ENCODE assay signal across 8 mouse cellular contexts in genomic region chr17:8388990-8389789, GRCm38 (mm10). TPM values are rescaled to one million over a fixed set of nuclear protein-coding genes. Genes with fewer than 3 reads are reported as not detected.
DNase-seq lines count a peak whose midpoint lies in the region; ATAC-seq and TF ChIP-seq lines count a peak whose summit lies in the region.

No protein-coding gene starts in this region.

- TF ChIP-seq POLR2A in cortical plate, adult 2 months (IDR thresholded peaks at IDR 0.05; ENCODE audit: extremely low read depth, insufficient read depth, low read length) = no peak
- TF ChIP-seq POLR2A in olfactory bulb, adult 2 months (IDR thresholded peaks at IDR 0.05; ENCODE audit: insufficient read depth, low read depth, low read length) = no peak

- H3K4me1 ChIP-seq in cortical plate, adult 2 months (ENCODE audit: control insufficient read depth, insufficient read depth, low read length) = no peaks in the 10 kb centered on the region
- peaks cover 9% of the 10 kb centered on the region for H3K4me1 ChIP-seq in olfactory bulb, adult 2 months (ENCODE audit: control insufficient read depth, insufficient read depth, low read length)

- ATAC-seq in inflammation-experienced regulatory T-cells, adult 6 months = peak; percentile 86

- 5% methylated on average over 28 of the region's 28 CpGs for WGBS in olfactory bulb, adult 2 months

- DNase-seq in layer of hippocampus, adult 2 months (ENCODE audit: low spot score in 2 of 2) = no peak
- no peak for DNase-seq in layer of hippocampus, postnatal 14 days (ENCODE audit: low spot score in 2 of 2)
- no peak for DNase-seq in urinary bladder, postnatal 25 days (ENCODE audit: low spot score)
- DNase-seq in ovary, postnatal 36 days (ENCODE audit: low spot score) = no peak
- no peak for DNase-seq in left cerebral cortex, postnatal 36 days (ENCODE audit: low spot score in 2 of 2)

- H3K4me3 ChIP-seq in layer of hippocampus, adult 2 months = peak overlapping the region; percentile 51
- peak overlapping the region; percentile 19 for H3K4me3 ChIP-seq in cortical plate, adult 2 months (ENCODE audit: insufficient read depth, low read length)
- H3K4me3 ChIP-seq in olfactory bulb, adult 2 months (ENCODE audit: insufficient read depth, low read depth, low read length) = peak overlapping the region; percentile 52

- H3K27ac ChIP-seq in layer of hippocampus, adult 2 months = no peak overlapping the region
- H3K27ac ChIP-seq in cortical plate, adult 2 months (ENCODE audit: insufficient read depth, low read length) = no peak overlapping the region
- H3K27ac ChIP-seq in olfactory bulb, adult 2 months (ENCODE audit: insufficient read depth, low read depth, low read length) = no peak overlapping the region

- intact Hi-C loops in left cerebral cortex, postnatal 36 days (cut with DNase I) = loop anchor here (2.0 to 5.0 kb wide), 2 partner anchors 72 to 208 kb away; no protein-coding TSS in a partner anchor

- TF ChIP-seq CTCF in layer of hippocampus, adult 2 months (conservative IDR thresholded peaks at IDR 0.05) = peak; percentile 38
- TF ChIP-seq CTCF in cortical plate, adult 2 months (IDR thresholded peaks at IDR 0.05; ENCODE audit: extremely low read depth, insufficient read depth, low read length) = no peak
- no peak for TF ChIP-seq CTCF in olfactory bulb, adult 2 months (IDR thresholded peaks at IDR 0.05; ENCODE audit: insufficient read depth, low read depth, low read length)

RNA-seq across cellular contexts. Expression of gene T2, which starts 33.4 kb away (rescaled TPM):
- under 1 TPM; 0.37 to 0.97 TPM for total RNA-seq in layer of hippocampus, adult 2 months (2021)
- total RNA-seq in layer of hippocampus, postnatal 14 days (2021) = under 1 TPM; 0.64 to 0.88 TPM
- 0.83 and 1.2 TPM in 2 replicates for polyA plus RNA-seq in cortical plate, adult 2 months (2012; rRNA removed)
- polyA plus RNA-seq in inflammation-experienced regulatory T-cells, adult 6 months (2017; shearing (Covaris generic)) = 1 to 10 TPM in 2 of 3 experiments, under 1 TPM in 1; 0.44 to 2.0 (median 1.4) TPM
- not detected in 2 replicates for polyA plus RNA-seq in olfactory bulb, adult 2 months (2012; ENCODE audit: insufficient read depth, insufficient read length, low replicate concordance, missing spikeins)
- under 1 TPM; 0.32 to 0.68 TPM for total RNA-seq in left cerebral cortex, postnatal 36 days (2021)

RNA-seq across cellular contexts. Expression of gene T, which starts 45.0 kb away (rescaled TPM):
- not detected for total RNA-seq in layer of hippocampus, adult 2 months (2021)
- not detected for total RNA-seq in layer of hippocampus, postnatal 14 days (2021)
- polyA plus RNA-seq in cortical plate, adult 2 months (2012; rRNA removed) = 0.10 and 0.11 TPM in 2 replicates
- polyA plus RNA-seq in inflammation-experienced regulatory T-cells, adult 6 months (2017; shearing (Covaris generic)) = not detected
- polyA plus RNA-seq in olfactory bulb, adult 2 months (2012; ENCODE audit: insufficient read depth, insufficient read length, low replicate concordance, missing spikeins) = not detected in 2 replicates
- not detected for total RNA-seq in left cerebral cortex, postnatal 36 days (2021)

RNA-seq across cellular contexts. Expression of gene Prr18, which starts 51.9 kb away (rescaled TPM):
- total RNA-seq in layer of hippocampus, adult 2 months (2021) = 10 to 100 TPM; 18.0 to 19.3 TPM
- 10 to 100 TPM; 12.2 to 13.6 TPM for total RNA-seq in layer of hippocampus, postnatal 14 days (2021)
- 34.3 and 40.8 TPM in 2 replicates for polyA plus RNA-seq in cortical plate, adult 2 months (2012; rRNA removed)
- under 1 TPM in 1 of 3 experiments, not detected in 2; 0.25 TPM for polyA plus RNA-seq in inflammation-experienced regulatory T-cells, adult 6 months (2017; shearing (Covaris generic))
- not detected in 2 replicates for polyA plus RNA-seq in olfactory bulb, adult 2 months (2012; ENCODE audit: insufficient read depth, insufficient read length, low replicate concordance, missing spikeins)
- 10 to 100 TPM; 14.4 to 23.3 TPM for total RNA-seq in left cerebral cortex, postnatal 36 days (2021)
